Mouse (Mus musculus): Measurements from ENCODE around the gene Itsn1. TPM values are rescaled to one million over a fixed set of nuclear protein-coding genes. Genes with fewer than 3 reads are reported as not detected.

Gene Itsn1
- polyA plus RNA-seq, 3 experiments from 2014 or later: 0.74 to 4.1 (median 3.9) TPM

DNA sequence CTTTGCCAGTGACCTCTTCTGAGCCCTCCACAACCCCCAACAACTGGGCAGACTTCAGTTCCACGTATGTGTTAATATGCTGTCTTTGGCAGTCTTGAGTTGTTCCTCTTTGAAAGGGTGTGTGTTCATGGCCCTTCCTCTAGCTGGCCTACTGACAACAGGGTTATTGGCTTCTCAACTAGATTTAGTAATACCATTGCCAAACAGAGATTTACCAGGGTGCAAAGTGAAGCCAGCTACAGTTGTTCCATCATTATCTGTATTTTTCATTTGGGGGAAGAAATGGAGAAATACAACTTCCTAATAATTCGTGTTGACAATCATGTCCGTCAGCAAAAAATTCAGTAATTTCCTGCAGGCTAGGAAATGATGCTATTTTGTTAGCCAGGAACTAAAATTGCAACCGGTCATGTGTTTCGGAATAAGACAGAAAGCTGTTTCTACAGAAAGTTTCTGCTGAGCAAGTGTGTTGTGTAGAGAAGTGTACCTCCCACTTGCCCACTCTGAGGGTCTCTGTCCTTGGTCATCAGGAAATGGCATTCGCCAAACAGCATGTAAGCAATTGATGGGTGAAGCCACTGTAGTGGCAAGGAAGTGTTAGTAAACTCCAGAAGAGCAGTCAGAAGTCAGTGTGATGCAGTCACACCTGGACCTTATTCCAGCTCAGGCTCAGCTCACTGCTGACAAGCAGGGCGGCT lies 120.0 kb downstream of the Itsn1 start:
- ATAC-seq: no peak

DNA sequence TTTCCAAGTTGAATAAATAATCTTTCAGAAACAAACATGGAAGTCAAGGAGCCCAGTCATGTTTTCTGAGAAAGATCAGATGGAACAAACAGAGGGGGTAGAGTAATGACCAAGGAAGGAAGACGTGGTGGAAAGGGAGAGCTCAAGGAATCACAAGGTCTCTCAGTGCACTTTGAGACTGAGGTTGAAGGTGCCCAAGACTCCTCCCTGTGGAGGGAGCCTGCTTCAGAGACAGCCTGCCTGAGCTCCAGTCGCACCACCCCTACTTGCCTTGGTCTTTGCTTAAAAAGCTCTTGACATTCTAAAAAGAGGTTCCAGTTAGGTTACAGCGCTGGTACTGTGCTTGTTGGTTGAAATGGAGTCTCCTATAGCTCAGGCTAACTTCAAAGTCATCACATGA lies 121.1 kb downstream of the Itsn1 start:
- no peak for ATAC-seq

DNA sequence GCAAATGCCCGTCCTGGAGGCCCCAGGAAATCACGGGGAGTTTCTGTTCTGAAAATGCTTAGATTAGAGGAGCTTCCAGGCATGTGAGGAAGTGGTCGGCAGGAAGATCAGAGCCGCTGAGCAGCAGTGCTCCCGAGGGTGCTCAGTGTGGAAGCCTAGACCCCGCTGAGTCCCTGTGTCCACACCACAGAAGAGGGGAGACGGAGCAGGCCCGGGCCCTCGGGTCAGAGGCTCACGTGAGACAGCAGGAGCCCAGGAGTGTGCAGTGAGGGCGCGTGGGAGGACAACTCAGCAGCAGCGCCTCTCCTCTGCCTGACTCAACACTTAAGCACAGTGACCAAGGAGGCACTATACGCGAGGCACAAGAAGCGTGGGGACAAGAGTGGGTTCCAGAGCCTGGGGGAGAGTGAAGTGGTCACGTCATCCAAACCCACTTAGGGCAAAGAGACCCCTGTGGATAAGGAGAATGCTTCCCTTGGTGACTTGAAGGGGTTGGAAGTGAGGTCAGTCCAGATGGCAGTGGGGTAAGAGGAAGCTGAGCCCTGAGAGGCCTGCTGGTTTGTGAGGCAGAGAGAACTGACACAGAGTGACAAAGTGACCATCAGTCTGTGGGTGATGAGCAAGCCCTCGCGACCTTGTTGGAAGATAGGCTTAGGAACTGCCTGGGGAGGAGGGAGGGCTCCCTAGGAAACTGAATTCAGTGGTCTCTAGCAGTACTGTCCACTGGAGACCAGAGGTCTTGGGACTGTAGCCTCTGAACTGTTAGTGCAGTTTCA lies 122.6 kb downstream of the Itsn1 start:
- ATAC-seq: no peak

DNA sequence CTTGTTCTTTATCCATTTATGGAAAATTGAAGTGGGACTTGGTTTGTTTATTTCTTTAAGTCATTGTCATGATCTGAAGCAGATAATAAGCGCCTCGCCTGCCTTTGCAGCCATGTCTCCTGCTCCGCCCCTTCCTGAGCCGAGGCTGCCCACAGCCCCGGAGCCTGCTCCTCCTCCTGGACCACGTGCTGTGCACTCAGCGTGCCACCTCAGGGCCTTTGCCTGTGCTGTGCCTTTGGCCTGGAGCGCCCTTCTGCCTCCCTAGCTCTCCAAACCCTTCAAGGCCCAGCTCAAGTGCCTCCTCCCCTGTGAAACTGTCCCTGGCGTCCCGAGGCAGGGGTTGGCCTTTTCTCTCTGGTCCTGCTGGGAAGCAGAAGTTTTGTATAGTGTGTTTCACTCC lies 123.7 kb downstream of the Itsn1 start:
- no peak for ATAC-seq

DNA sequence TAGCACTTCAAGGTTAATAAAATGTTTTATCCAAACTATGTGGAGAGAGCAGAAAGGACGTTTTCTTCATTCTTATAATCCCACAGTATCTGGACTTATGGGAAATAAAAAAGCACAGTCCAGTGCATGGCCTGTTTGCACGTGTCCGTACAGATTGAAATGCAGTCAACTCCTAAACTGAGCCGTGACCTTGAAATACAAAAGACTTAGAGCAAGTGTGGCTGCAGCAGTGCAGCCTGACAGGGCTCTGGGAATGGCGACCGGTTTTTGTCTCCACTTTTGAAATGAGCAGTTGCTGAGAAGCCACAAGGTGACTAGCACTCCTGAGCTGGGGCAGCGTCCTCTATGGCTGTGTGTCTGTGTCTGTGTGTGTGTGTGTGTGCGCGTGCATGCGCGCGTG lies 124.1 kb downstream of the Itsn1 start:
- no peak for ATAC-seq

DNA sequence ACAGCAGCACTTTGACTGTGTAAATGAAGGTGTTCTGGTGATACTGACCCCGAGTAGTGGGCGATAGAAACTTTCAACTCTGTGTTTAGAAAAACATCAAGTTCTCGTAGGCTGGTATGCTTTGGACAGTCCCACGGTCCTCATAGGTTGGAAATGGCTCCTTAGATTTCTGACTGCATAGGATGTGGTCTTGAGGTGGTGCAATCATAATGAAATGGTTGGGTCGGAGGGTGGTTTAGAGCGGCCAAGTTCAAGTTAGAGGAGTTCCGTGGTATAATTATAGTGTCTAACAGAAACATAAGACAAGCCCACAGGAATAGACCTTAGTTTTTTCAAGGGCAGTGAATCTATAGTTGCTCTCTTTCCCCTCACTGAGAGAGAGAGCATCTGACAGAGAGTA lies 129.6 kb downstream of the Itsn1 start:
- ATAC-seq: no peak

DNA sequence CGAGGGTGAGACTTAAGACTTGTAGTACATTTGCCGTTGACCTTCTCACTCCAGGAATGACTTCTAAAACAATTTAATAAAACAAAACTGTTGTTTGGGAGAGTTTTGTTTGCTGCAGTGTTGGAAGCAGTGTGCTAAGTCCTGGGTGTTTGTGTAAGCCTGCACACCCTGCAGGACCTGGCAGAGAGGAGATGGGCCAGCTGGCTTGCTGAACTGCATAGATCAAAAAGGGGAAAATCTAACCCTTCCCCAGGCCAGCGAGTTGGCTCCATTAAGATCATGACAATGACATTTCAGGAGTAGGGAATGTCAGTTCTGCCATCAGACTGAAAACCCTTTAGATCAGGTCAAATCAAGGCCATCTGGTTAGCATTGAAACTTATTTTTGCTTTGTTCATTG lies 130.1 kb downstream of the Itsn1 start:
- ATAC-seq: no peak

DNA sequence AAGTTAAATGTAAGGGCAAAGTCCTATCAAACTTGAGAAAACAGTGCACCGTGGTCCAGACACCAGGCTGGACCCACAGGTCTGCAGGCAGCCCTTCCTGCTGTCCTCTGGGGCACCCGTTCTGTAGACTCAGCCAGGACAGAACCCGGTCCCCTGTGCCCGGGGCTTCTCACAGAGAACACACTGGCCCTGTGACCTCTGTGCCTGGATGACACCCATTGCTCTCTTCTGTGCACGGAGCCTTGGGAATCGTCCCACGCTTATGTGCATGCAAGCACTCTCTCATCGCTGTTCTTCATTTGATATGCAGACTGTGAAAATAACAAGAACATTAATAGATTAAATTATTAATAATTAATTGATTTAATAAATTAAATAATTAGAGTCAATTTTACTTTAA lies 130.9 kb downstream of the Itsn1 start:
- ATAC-seq: no peak

DNA sequence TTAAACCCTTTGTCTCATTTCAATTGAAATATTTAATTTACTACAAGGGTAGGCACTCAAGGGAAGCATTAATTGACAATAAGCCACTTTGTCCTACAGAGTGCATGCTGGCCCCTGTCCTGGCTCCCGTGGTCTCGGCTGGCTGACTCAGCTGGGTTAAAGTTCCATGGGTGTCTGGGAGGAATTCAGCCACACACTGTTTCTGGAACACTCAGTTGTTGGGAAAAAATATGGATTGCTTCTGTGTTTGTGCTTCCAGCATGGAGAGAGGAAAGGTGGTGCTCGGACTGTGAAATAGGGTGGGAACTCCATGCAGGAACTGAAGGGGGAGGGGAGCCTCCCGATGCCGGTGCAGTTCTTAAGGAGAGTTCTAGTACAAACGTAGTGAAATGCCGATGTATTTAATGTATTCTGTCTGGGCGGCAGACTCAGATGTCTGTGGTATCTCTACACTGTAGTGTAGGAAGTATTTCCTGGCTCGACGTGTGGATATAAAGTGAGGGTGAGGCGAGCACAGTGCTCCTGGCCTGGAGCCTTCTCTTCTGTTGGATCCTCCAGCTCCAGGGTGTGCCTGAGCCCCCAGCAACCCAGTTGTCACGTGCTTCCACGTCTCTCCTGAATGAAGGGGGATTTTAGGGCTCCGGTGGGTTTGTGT lies 131.5 kb downstream of the Itsn1 start:
- no peak for ATAC-seq

DNA sequence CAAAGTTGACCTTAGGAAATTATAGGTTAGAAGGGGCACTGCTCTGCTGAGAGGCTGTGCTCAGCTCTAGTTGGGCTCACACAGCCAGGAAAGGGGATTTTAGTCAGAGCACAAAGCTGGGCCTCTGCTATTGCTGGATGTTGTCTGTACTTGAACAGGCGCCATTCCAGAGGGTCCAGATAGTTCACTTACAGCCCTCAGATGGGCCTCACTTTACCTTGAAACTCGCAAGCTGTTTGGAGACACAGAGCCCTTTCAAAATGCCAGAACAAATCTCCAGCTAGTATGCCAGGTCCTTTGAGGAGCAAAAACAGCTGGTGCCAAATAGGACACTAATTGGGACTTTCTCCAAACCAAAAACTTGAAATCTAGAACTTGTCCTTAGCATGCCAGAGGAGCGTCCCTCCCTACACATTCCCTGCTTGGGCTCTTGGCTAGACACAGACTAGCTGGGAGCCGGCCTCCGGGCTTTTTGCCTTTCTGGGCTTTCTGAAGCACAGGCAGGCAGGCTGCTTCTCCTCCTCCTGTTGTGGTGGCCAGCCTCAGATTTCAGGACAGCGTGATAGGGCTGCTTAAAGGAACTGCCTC lies 132.8 kb downstream of the Itsn1 start:
- ATAC-seq: no peak

DNA sequence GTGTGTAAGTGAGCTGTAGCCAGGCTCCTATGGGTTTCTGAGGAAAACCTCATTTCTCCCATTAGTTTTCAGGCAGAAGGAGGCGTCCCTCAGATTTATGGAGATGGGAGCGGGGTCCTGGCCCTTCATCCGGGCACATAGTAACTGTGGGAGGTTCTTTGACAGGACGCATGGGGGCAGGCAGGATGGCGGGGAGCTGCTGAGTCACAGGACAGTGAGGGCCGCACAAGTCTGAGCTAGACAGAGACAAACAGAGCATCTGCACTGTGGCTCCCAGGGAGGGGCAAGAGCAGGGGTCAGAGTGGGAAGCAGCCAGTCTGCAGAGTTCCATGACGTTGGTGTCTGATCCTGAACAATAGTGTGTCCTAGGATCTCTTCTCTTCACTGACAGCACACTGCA lies 133.8 kb downstream of the Itsn1 start:
- no peak for ATAC-seq

DNA sequence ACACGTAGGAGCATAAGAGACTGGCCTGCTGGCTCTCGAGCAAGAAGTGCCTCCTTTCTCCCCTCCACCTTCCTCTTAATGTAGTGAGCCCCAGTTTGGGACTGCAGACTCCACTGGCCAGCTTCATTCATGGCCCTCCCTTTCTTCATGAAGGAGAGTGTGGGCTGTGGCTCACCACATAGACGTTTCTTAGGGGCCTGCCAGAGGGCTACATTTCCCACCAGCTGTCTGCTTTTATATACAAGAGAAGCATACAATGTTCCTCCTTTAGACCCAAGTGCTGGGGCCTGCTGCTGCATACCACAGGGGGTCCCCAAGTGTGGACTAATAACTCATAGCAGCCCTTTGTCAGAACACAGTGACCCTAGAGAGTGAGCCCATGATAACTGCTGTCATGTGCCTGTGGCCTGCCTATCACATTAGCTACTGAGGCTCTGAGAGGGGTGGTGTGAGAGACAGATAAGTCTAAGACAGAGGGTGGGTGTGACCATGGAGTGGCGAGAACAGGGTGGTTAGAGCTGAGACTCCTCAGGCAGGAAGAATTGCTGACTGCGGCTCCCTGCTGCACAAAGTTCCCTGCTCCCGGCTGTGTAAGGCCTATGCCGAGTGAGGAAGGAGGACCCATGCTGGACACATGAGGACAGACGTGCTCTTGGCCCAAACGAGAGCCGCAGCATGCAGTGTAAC lies 135.7 kb downstream of the Itsn1 start:
- ATAC-seq: no peak

DNA sequence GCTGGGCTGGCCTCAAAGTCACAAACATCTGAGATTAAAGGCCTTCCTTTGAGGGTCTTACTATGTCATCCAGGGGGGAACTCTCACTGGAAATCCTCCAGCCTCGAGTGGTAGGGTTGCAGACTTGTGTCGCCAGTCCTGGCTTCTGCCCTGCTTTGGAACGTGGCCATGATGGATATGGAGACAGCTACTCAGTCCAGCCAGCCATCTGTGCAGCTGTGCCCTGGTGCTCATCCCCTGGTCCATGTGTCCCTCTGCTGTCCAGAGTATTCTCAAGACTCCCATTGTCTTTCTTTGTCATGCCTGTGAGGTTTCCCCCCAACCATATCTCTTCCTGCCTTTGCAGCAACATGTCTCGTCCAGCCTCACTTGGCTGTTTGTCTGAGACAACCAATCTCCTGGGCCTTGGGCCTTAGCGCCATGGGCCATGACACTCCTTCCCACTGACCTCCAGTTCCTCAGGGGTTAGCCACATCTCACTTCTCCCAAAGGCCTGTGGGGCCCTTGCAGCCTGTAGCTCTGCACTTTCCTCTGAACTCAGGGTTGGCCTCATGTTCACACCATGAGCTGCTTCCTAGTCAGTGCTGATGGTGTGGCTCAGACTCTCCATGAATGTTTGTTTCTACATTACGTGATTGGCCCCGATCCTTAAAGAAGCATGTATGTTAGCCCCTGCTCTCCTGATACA lies 136.6 kb downstream of the Itsn1 start:
- ATAC-seq: no peak

DNA sequence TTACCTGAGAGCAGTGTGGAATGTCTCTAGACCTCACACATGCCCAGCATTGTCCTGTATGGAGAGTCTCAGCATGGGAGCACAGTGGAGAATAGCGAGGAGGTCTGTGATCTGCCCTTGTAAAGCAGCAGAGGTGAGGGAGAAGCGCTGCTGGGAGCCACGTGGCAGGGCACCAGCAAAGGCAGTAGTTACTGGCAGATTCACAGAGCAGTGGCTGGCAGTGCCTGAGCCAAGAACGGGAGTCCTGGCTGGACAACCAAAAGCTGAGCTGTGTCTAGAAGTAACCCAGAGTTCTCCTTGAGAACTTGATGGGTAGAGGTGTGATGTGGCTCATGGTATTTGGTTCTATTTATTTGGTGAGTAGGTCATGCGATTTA lies 137.2 kb downstream of the Itsn1 start:
- ATAC-seq: no peak

DNA sequence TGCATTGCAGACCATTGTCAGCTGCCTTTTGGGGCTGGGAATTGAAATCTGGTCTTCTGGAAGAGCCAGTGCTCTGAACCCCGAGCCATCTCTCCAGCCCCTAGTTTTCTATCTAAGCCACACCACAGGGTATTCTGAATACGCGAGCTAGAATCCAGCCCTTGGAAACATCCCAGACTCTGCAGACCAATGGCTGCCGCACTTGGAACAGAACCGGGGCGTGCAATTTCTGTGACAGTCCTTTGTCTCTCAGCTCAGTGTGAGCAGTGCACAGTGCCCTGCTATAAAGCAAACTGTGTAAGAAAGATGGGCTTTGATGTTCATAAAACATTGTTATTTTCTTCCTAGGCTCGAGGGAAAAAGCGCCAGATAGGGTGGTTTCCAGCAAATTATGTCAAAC lies 138.6 kb downstream of the Itsn1 start:
- ATAC-seq: no peak

DNA sequence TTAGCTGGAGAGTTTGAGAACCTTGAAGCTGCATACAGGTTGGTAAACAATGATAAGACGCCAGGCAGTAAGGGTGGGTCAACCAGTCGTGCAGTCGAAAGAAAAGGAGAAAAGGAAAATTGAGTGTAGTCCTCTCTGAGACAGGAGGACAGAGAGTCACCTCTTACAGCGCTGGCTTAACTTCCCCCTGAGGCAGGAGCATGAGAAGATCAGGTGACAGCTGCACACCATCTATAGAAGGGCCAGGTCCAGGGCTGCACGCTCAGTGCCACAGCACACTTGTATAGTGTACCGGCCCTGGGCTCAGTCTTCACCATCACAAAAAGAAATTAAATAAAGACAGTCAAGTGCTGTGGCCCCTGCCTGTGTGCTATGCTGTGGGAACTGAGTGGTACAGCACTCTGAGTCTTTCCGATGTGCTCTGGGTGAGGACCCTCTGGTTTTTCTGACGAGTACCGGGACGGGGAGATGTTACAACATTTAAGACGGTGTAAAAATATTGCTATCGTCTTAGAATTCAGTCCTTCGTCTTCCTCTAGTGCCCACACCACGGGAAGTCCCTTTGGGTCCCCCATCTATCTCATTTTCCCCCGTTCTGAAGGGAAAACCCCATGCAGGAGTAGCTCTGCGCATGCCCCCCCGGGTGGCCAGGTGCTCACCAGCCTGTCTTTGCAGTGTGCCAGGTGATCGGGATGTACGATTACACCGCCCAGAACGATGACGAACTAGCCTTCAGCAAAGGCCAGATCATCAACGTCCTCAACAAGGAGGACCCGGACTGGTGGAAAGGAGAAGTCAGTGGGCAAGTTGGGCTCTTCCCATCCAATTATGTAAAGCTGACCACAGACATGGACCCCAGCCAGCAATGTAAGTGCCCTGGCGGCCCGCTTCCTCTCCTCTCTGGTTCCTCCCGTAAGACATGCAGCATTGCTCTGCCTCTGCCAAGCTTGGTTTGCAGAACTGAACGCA lies 140.1 kb downstream of the Itsn1 start:
- peak; percentile 81 for ATAC-seq

DNA sequence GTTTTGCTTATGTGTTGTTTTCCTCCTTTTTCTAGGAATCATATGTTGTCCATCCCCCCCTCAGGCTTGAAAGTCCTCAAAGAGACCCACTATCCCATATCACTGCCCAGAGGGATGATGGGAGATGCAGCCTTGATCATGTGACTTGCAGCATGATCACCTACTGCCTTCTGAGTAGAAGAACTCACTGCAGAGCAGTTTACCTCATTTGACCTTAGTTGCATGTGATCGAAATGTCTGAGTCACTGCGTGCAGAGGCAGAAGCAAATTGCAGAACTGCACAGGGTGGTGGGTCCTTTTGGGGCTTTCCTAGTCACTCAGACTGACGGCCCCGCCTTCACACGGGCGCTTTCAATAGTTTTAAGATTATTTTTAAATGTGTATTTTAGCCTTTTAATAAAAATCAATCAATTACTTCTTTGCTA lies 141.1 kb downstream of the Itsn1 start:
- peak; percentile 38 for ATAC-seq

DNA sequence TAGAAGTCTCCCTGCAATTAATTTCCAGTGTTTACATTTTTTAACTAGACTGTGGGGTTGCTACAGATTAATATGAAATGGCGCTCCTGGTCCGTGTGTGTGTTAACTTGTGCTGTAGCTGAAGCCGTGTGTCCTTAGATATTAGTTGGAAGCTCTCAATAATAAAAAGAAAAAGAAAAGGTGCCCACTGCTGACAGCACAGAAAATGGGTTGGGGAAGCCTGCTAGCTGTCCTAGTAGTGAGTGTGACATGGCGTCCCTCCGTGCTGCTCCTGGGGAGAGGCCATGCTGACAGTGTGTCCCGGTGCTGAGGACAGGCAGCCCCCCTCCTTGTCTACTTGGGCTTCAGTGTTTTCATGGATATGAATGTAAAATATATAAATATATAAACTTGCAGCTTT lies 142.1 kb downstream of the Itsn1 start:
- ATAC-seq: no peak

DNA sequence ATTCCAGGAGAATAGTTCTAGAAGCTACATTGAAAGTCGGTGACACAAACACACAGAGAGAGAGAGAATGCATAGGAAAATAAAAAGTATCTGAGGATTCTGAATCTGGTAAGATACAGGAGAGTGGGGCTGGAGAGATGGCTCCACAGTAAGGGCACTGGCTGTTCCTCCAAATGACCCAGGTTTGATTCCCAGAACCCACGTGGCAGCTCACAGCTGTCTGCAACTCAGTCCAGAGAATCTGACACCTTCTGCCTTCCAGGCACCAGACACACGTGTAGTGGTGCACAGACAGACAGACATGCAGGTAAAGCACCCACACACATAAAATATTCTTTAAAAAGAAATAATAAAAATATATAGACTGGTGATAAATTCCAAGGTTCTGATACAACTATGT lies 144.6 kb downstream of the Itsn1 start:
- ATAC-seq: no peak

DNA sequence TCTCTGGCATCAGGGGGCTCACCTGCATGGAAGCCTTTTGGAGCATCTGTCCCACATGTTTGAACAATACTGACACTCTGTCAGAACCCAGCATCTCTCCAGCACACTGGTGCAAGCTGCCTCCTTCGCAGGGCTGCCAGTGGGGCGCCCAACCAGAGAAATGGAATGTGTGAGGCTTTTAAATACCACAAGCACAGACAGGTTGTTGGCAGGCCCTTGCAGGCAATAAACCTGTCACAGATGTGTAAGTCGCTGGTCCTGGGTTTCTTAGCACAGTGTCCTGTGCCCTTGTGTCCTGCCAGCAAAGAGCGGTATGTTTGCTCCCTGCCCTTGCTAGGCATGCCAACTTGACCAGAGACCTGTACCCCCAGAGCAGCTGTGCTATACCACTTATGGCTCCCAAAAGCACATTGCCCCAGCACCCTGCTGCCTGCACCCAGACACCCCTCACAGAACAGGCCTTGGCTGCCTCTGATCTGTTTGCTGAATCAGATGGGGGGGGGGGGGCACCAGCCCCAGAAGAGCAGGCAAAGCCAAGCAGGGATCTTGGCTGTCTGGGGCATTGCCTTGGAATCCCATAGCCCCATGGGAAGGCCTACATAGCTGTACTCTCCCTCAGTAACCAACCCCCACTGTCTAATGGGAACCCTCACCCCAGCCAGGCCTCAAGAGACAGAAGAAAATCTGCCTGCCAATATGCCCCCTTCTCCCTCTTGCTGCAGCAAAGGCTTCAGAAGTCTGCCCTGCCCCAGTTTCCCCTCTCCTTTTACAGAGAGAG lies 146.7 kb downstream of the Itsn1 start:
- ATAC-seq: no peak
